Mouse (Mus musculus): Measurements from ENCODE around the gene Tnfaip3. TPM values are rescaled to one million over a fixed set of nuclear protein-coding genes. Genes with fewer than 3 reads are reported as not detected.

Tnfaip3 gene
- polyA plus RNA-seq, 1 experiment from 2014 or later = 2.8 TPM

- no peak overlapping the region for H3K4me2 ChIP-seq
- H3K4me3 ChIP-seq = no peak overlapping the region
- no peak overlapping the region for H3K9ac ChIP-seq
- no peaks in the 10 kb centered on the region for H3K36me3 ChIP-seq
- H3K27ac ChIP-seq = no peak overlapping the region
- H3K27me3 ChIP-seq = no peaks in the 10 kb centered on the region
- 93% methylated on average over 2 of the region's 2 CpGs for WGBS
- H3K4me1 ChIP-seq = no peaks in the 10 kb centered on the region
- no peaks in the 10 kb centered on the region for H3K9me3 ChIP-seq
- ATAC-seq (ENCODE audit: insufficient number of reproducible peaks, insufficient read depth, low FRiP score, low TSS enrichment, low read depth) = no peak
These were observed 24.7 kb upstream of the Tnfaip3 start for GRCm38 (mm10) chr10:19040147-19040546.

GRCm38 (mm10) chr10:19034764-19035163 lies 19.3 kb upstream of the Tnfaip3 start:
- H3K36me3 ChIP-seq = no peaks in the 10 kb centered on the region
- H3K4me1 ChIP-seq = no peaks in the 10 kb centered on the region
- WGBS = 84% methylated on average over 3 of the region's 3 CpGs
- no peaks in the 10 kb centered on the region for H3K27me3 ChIP-seq
- H3K27ac ChIP-seq = no peak overlapping the region
- H3K4me3 ChIP-seq = no peak overlapping the region
- H3K9ac ChIP-seq = no peak overlapping the region
- H3K4me2 ChIP-seq = no peak overlapping the region
- ATAC-seq (ENCODE audit: insufficient number of reproducible peaks, insufficient read depth, low FRiP score, low TSS enrichment, low read depth) = no peak
- H3K9me3 ChIP-seq = no peaks in the 10 kb centered on the region

GRCm38 (mm10) chr10:19033696-19034095 lies 18.2 kb upstream of the Tnfaip3 start:
- Histone ChIP-seq H3K27me3 (no peaks in the 10 kb centered on the region), H3K27ac (no peak overlapping the region), H3K36me3 (no peaks in the 10 kb centered on the region), H3K4me2 (no peak overlapping the region), H3K9me3 (no peaks in the 10 kb centered on the region), H3K4me3 (no peak overlapping the region), H3K9ac (no peak overlapping the region), H3K4me1 (no peaks in the 10 kb centered on the region)
- WGBS = 83% methylated on average over 1 of the region's 1 CpGs
- no peak for ATAC-seq (ENCODE audit: insufficient number of reproducible peaks, insufficient read depth, low FRiP score, low TSS enrichment, low read depth)

- Histone ChIP-seq H3K4me1 (no peaks in the 10 kb centered on the region), H3K36me3 (no peaks in the 10 kb centered on the region), H3K4me2 (no peak overlapping the region), H3K4me3 (no peak overlapping the region), H3K27ac (no peak overlapping the region), H3K9me3 (no peaks in the 10 kb centered on the region), H3K9ac (no peak overlapping the region), H3K27me3 (no peaks in the 10 kb centered on the region)
- ATAC-seq (ENCODE audit: insufficient number of reproducible peaks, insufficient read depth, low FRiP score, low TSS enrichment, low read depth) = no peak
These were observed 16.4 kb upstream of the Tnfaip3 start for GRCm38 (mm10) chr10:19031875-19032274.

GRCm38 (mm10) chr10:19030628-19031027 lies 15.2 kb upstream of the Tnfaip3 start:
- 74% methylated on average over 2 of the region's 2 CpGs for WGBS
- H3K27me3 ChIP-seq = no peaks in the 10 kb centered on the region
- H3K27ac ChIP-seq = no peak overlapping the region
- no peak overlapping the region for H3K9ac ChIP-seq
- H3K9me3 ChIP-seq = no peaks in the 10 kb centered on the region
- H3K4me2 ChIP-seq = no peak overlapping the region
- no peaks in the 10 kb centered on the region for H3K36me3 ChIP-seq
- H3K4me1 ChIP-seq = no peaks in the 10 kb centered on the region
- H3K4me3 ChIP-seq = no peak overlapping the region
- no peak for ATAC-seq (ENCODE audit: insufficient number of reproducible peaks, insufficient read depth, low FRiP score, low TSS enrichment, low read depth)

- Histone ChIP-seq H3K4me1 (0 out of 2 replicates have a peak, but pooled peaks cover 7% of the 10 kb centered on the region), H3K4me2 (no peak overlapping the region), H3K27me3 (no peaks in the 10 kb centered on the region), H3K36me3 (no peaks in the 10 kb centered on the region), H3K27ac (no peak overlapping the region), H3K9ac (no peak overlapping the region), H3K9me3 (no peaks in the 10 kb centered on the region), H3K4me3 (no peak overlapping the region)
- no peak for ATAC-seq (ENCODE audit: insufficient number of reproducible peaks, insufficient read depth, low FRiP score, low TSS enrichment, low read depth)
- 87% methylated on average over 5 of the region's 5 CpGs for WGBS
These were observed 11.3 kb upstream of the Tnfaip3 start for GRCm38 (mm10) chr10:19026710-19027109.

GRCm38 (mm10) chr10:19024353-19024752 lies 8.9 kb upstream of the Tnfaip3 start:
- Histone ChIP-seq H3K36me3 (no peaks in the 10 kb centered on the region), H3K4me3 (no peak overlapping the region), H3K4me2 (no peak overlapping the region), H3K9ac (no peak overlapping the region), H3K4me1 (0 out of 2 replicates have a peak, but pooled peaks cover 7% of the 10 kb centered on the region), H3K27ac (no peak overlapping the region), H3K9me3 (no peaks in the 10 kb centered on the region), H3K27me3 (no peaks in the 10 kb centered on the region; the same call in 1 of the 2 replicates)
- ATAC-seq (ENCODE audit: insufficient number of reproducible peaks, insufficient read depth, low FRiP score, low TSS enrichment, low read depth) = no peak
- WGBS = 88% methylated on average over 5 of the region's 5 CpGs

- no peak overlapping the region for H3K27ac ChIP-seq
- H3K4me1 ChIP-seq = 0 out of 2 replicates have a peak, but pooled peaks cover 7% of the 10 kb centered on the region
- H3K9ac ChIP-seq = no peak overlapping the region
- H3K36me3 ChIP-seq = no peaks in the 10 kb centered on the region
- H3K27me3 ChIP-seq = no peaks in the 10 kb centered on the region; the same call in 1 of the 2 replicates
- ATAC-seq (ENCODE audit: insufficient number of reproducible peaks, insufficient read depth, low FRiP score, low TSS enrichment, low read depth) = no peak
- no peaks in the 10 kb centered on the region for H3K9me3 ChIP-seq
- H3K4me3 ChIP-seq = no peak overlapping the region
- no peak overlapping the region for H3K4me2 ChIP-seq
- WGBS = 45% methylated on average over 5 of the region's 5 CpGs
These were observed 8.3 kb upstream of the Tnfaip3 start for GRCm38 (mm10) chr10:19023622-19024326.

- Histone ChIP-seq H3K36me3 (no peaks in the 10 kb centered on the region), H3K27ac (no peak overlapping the region), H3K27me3 (peaks cover 3% of the 10 kb centered on the region), H3K4me2 (no peak overlapping the region), H3K9me3 (no peaks in the 10 kb centered on the region), H3K9ac (no peak overlapping the region), H3K4me1 (peaks cover 7% of the 10 kb centered on the region; the same call in 1 of the 2 replicates), H3K4me3 (no peak overlapping the region)
- no peak for ATAC-seq (ENCODE audit: insufficient number of reproducible peaks, insufficient read depth, low FRiP score, low TSS enrichment, low read depth)
- 74% methylated on average over 1 of the region's 1 CpGs for WGBS
These were observed 6.8 kb upstream of the Tnfaip3 start for GRCm38 (mm10) chr10:19022272-19022671.

GRCm38 (mm10) chr10:19016823-19017471 lies 1.5 kb upstream of the Tnfaip3 start:
- no peaks in the 10 kb centered on the region for H3K36me3 ChIP-seq
- no peak overlapping the region for H3K9ac ChIP-seq
- peaks cover 12% of the 10 kb centered on the region for H3K4me1 ChIP-seq
- no peak for ATAC-seq (ENCODE audit: insufficient number of reproducible peaks, insufficient read depth, low FRiP score, low TSS enrichment, low read depth)
- H3K27ac ChIP-seq = no peak overlapping the region
- no peaks in the 10 kb centered on the region for H3K9me3 ChIP-seq
- H3K4me3 ChIP-seq = no peak overlapping the region
- no peak overlapping the region for H3K4me2 ChIP-seq
- WGBS = 50% methylated on average over 4 of the region's 4 CpGs
- peaks cover 6% of the 10 kb centered on the region for H3K27me3 ChIP-seq

GRCm38 (mm10) chr10:19014381-19015256 lies 838 bp downstream of the Tnfaip3 start:
- peak overlapping the region; percentile 87 for H3K9ac ChIP-seq
- no peaks in the 10 kb centered on the region for H3K9me3 ChIP-seq
- no peak; the same call in none of the 2 replicates for ATAC-seq (ENCODE audit: insufficient number of reproducible peaks, insufficient read depth, low FRiP score, low TSS enrichment, low read depth)
- peak overlapping the region; percentile 82 for H3K4me2 ChIP-seq
- H3K27ac ChIP-seq = peak overlapping the region; percentile 80
- peaks cover 12% of the 10 kb centered on the region for H3K4me1 ChIP-seq
- WGBS = under 1% methylated on average over 43 of the region's 43 CpGs
- peak overlapping the region; percentile 83 for H3K4me3 ChIP-seq
- peaks cover 6% of the 10 kb centered on the region for H3K27me3 ChIP-seq
- H3K36me3 ChIP-seq = no peaks in the 10 kb centered on the region
